Mouse (Mus musculus) G1E (cell line): ENCODE measurements at regions not wholly inside any gene's neighbourhood (a gene's known extent, or its start where the extent isn't known, plus 50 kb on each side); places are given as distances from the start of the nearest gene placed in this dataset.

Experiments used
- ATAC-seq: 2 replicates; pipeline ENCODE4 v1.8.0; 2016; ENCODE audit warnings: mild to moderate bottlenecking; ENCODE audit not compliant: insufficient number of reproducible peaks, poor library complexity, low FRiP score, severe bottlenecking; ENCODE audit errors: extremely low read depth
- DNase-seq: peaks from one replicate; pipeline ENCODE4 v3.0.0; 2012; ENCODE audit warnings: low spot score
- H3K27me3 ChIP-seq: 2 replicates; pipeline ENCODE4 v1.6.1; 2012; ENCODE audit warnings: mild to moderate bottlenecking, low read length, inconsistent platforms; ENCODE audit not compliant: insufficient read depth
- H3K36me3 ChIP-seq: replicated peaks from 2 replicates; pipeline ENCODE3; 2012; ENCODE audit warnings: mild to moderate bottlenecking, inconsistent platforms
- H3K4me1 ChIP-seq: 2 replicates; pipeline ENCODE4 v1.6.1; 2012; ENCODE audit warnings: low read depth, low read length, inconsistent platforms, mixed read lengths; ENCODE audit not compliant: insufficient read depth
- H3K4me3 ChIP-seq: 2 replicates; pipeline ENCODE4 v1.5.1; 2012; ENCODE audit warnings: low read depth, mild to moderate bottlenecking, inconsistent platforms, low read length, moderate library complexity, mixed read lengths
- H3K9me3 ChIP-seq: replicated peaks from 2 replicates; pipeline ENCODE4 v1.6.1; 2012; ENCODE audit warnings: inconsistent platforms
- CTCF ChIP-seq: IDR thresholded peaks from 2 replicates; pipeline ENCODE4 v1.5.1; 2012; ENCODE audit warnings: low read depth, low read length, inconsistent platforms, mixed read lengths
- GATA1 ChIP-seq: IDR thresholded peaks from 2 replicates; pipeline ENCODE4 v1.6.1; 2012; ENCODE audit warnings: borderline replicate concordance, low read length, inconsistent platforms, mixed read lengths
- GATA2 ChIP-seq: IDR thresholded peaks from 2 replicates; pipeline ENCODE4 v1.6.1; 2012; ENCODE audit warnings: low read depth, low read length, inconsistent platforms, borderline replicate concordance
- POLR2AphosphoS5 ChIP-seq: IDR thresholded peaks from 2 replicates; pipeline ENCODE4 v1.6.1; 2012; ENCODE audit warnings: low read depth, low read length, inconsistent platforms; ENCODE audit not compliant: insufficient replicate concordance
- TAL1 ChIP-seq: conservative IDR thresholded peaks from 2 replicates; pipeline ENCODE4 v1.6.1; 2012; ENCODE audit warnings: low read depth, low read length, inconsistent platforms, mixed read lengths

DNA sequence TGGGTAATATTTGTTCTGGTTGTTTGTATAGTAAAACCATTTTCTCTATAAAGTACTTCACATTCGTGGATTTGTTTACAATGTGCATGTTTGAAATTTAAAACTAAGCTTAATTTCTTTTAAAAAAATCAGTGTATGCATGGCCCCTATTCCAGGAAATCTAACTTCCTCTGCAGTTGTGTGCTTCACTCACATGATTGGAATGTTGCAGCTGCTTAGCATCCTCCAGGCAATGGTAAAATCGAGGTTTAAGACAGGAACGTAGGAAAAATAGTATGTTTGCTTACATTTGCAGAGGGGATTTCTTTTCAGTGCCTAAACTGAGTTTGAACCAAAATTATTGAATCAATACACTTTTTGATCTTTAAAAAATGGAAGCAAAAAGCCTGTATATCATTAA, 217.5 kb downstream of the Ptprc start:
- Histone ChIP-seq H3K9me3 (peaks cover 3% of the 10 kb centered on the region), H3K4me3 (no peak overlapping the region), H3K27me3 (no peaks in the 10 kb centered on the region), H3K36me3 (no peaks in the 10 kb centered on the region), H3K4me1 (no peaks in the 10 kb centered on the region)
- TF ChIP-seq GATA2 (no peak), GATA1 (no peak), POLR2AphosphoS5 (no peak), TAL1 (no peak), CTCF (no peak)
- ATAC-seq, result no peak
- DNase-seq, result no peak

DNA sequence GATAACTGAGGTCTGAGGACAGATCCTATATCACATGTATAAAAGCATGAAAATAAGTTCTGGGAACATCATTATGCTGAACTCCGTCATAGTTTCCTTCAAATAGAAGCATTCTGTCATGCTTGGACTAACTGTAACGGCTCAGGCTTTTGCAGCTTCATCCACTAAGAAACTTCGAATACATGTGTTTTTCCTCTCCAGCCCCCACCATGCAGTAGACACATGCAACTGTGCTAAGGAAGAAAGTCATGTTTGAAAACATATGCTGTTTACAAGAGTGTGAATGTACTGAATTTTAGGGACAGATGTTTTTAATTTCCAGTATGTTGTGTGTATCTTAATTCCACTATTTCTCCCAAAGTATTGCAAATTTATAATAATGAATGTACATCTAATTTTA, 219.5 kb downstream of the Ptprc start:
- no peak overlapping the region for H3K4me3 ChIP-seq
- peaks cover 8% of the 10 kb centered on the region for H3K9me3 ChIP-seq
- no peaks in the 10 kb centered on the region for H3K27me3 ChIP-seq
- no peaks in the 10 kb centered on the region for H3K36me3 ChIP-seq
- ATAC-seq (no peak), DNase-seq (no peak)
- TF ChIP-seq GATA1 (no peak), GATA2 (no peak), CTCF (no peak), TAL1 (no peak), POLR2AphosphoS5 (no peak)
- H3K4me1 ChIP-seq, result no peaks in the 10 kb centered on the region

DNA sequence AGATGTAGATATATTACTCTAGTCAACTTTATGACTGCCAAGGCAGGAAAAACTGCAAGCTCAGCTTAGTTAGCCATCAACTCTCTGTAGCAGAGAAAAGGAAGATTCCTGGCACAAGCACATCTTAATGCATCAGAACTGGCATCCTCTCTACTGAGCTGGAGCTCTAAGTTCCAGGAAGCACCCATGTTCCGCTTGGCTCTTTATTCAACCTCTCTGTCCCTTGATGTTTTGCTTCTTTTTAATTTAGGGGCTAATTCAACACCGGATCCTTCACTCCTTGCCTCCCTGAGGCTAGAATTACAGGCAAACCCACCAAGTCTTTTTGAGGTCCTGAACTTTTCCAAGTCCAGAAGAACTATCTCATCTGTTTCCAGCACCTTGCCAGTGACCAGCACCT, 220.4 kb downstream of the Ptprc start:
- ATAC-seq (no peak), DNase-seq (no peak)
- H3K4me1 ChIP-seq, result no peaks in the 10 kb centered on the region
- no peak overlapping the region for H3K4me3 ChIP-seq
- peaks cover 6% of the 10 kb centered on the region for H3K9me3 ChIP-seq
- H3K36me3 ChIP-seq, result no peaks in the 10 kb centered on the region
- TF ChIP-seq GATA2, result no peak
- TF ChIP-seq GATA1, result no peak
- no peak for TF ChIP-seq POLR2AphosphoS5
- TF ChIP-seq TAL1, result no peak
- TF ChIP-seq CTCF, result no peak
- H3K27me3 ChIP-seq, result no peaks in the 10 kb centered on the region

DNA sequence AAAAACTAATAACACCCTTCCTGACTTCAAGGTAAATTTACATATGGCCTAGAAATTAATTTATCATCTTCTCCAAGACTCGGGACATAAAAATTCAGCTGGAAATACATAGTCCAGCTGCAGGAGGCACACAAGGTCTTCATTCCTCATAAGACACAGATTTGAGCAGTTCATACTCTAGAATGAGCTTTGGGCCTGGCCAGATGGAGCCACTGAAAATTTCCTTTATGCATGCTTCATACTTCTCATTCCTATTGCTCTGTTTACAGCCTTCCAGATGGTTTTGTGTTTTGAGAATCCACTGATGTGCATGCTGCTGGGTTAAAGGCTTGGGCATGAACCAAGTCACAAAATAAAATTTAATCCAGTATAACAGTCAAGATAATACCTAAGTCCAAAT, 222.1 kb downstream of the Ptprc start:
- no peak for DNase-seq
- no peaks in the 10 kb centered on the region for H3K27me3 ChIP-seq
- H3K4me3 ChIP-seq, result no peak overlapping the region
- no peak for ATAC-seq
- TF ChIP-seq GATA1 (no peak), CTCF (no peak), GATA2 (no peak), POLR2AphosphoS5 (no peak), TAL1 (no peak)
- H3K36me3 ChIP-seq, result no peaks in the 10 kb centered on the region
- no peaks in the 10 kb centered on the region for H3K4me1 ChIP-seq
- H3K9me3 ChIP-seq, result peaks cover 6% of the 10 kb centered on the region

DNA sequence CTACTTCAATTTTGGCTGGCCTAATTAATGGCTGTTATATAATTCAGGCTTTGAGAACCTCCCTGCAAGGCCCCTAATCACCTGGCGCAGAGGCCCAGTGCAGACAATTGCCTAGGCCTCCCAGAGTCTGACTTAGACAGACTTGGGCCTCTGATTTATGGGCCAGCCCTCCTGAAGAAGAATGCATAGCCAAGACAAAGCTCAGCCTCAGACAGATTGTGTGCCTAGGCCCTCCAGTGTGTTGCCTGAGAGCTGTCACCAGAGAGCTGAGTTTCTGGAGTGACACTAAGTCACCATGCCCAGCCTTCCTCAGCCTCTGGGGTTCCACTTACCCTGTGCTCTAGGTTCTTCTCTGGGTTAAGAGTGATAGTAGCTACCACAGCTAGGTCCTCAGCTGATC, 222.7 kb downstream of the Ptprc start:
- no peak for ATAC-seq
- Histone ChIP-seq H3K4me3 (no peak overlapping the region), H3K27me3 (no peaks in the 10 kb centered on the region), H3K36me3 (no peaks in the 10 kb centered on the region), H3K9me3 (peaks cover 6% of the 10 kb centered on the region), H3K4me1 (no peaks in the 10 kb centered on the region)
- TF ChIP-seq POLR2AphosphoS5 (no peak), TAL1 (no peak), GATA1 (no peak), GATA2 (no peak), CTCF (no peak)
- DNase-seq, result no peak

DNA sequence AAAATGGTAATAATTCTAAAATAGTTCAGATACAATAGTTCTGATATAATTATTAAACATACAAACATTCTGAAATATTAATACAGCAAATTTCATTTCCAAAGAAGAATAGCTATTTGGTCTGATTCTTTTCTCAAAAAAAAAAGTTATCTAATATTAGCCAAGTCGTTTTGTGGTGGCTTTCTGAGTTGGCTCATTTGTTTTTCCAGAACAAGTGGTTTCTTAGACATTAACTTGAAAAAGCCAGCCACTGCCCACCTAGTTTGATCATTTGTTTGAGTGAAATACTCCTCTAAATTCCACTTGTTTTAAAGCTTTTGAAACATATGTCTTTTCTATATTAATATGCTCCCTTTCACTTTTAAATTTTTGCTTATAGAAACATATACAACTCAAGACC, 227.6 kb downstream of the Ptprc start:
- no peak overlapping the region for H3K4me3 ChIP-seq
- no peak for ATAC-seq
- no peaks in the 10 kb centered on the region for H3K36me3 ChIP-seq
- H3K4me1 ChIP-seq, result no peaks in the 10 kb centered on the region
- TF ChIP-seq POLR2AphosphoS5, result no peak
- TF ChIP-seq GATA2, result no peak
- no peaks in the 10 kb centered on the region for H3K27me3 ChIP-seq
- peaks cover 13% of the 10 kb centered on the region for H3K9me3 ChIP-seq
- DNase-seq, result no peak

DNA sequence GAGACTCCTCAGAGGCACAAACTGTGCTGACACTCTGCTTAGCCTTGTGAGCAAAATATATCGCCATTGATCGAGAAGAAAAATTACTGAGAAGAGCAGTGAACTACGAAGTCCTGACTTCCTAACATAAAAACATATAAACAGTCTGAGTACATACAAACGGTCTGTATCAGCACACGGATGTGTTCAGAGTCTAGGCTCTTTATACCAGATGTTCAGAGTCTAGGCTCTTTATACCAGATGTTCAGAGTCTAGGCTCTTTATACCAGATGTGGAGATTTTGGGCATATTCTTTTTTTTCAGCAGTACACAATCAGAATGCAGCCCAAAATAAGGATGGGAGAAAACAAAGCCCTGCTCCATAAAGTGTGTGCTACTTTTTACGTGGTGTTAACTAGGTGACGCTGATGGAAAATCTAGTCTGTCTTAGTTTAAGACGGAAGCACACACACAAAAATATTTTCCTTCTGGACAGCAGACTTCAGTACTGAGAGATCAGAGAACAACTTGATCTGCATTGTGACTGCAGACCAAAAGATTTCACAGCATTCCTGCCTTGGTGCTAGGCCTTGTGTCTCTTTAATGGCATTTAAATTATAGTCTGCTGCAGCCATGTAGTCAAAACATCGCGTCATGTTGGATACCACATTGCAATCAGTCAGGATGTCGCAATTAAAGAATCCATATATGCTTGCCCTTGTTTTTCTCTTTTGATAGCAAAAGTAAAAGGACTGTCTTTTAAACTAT, 233.6 kb downstream of the Ptprc start:
- peaks cover 22% of the 10 kb centered on the region for H3K9me3 ChIP-seq
- TF ChIP-seq GATA2 (no peak), GATA1 (no peak), TAL1 (no peak), POLR2AphosphoS5 (no peak), CTCF (no peak)
- H3K36me3 ChIP-seq, result no peaks in the 10 kb centered on the region
- H3K4me3 ChIP-seq, result no peak overlapping the region
- H3K27me3 ChIP-seq, result no peaks in the 10 kb centered on the region
- ATAC-seq, result no peak
- no peak for DNase-seq
- no peaks in the 10 kb centered on the region for H3K4me1 ChIP-seq
